Mouse (Mus musculus) frontal cortex, postnatal 36 days (tissue): Measurements from ENCODE around the gene Ppp2r5c.

Experiments used
- DNase-seq, 2 experiments: peaks; one replicate each; pipeline ENCODE4 v3.0.0; 2022; ENCODE audit warnings: low spot score in 2 of 2

The Ppp2r5c gene

DNA sequence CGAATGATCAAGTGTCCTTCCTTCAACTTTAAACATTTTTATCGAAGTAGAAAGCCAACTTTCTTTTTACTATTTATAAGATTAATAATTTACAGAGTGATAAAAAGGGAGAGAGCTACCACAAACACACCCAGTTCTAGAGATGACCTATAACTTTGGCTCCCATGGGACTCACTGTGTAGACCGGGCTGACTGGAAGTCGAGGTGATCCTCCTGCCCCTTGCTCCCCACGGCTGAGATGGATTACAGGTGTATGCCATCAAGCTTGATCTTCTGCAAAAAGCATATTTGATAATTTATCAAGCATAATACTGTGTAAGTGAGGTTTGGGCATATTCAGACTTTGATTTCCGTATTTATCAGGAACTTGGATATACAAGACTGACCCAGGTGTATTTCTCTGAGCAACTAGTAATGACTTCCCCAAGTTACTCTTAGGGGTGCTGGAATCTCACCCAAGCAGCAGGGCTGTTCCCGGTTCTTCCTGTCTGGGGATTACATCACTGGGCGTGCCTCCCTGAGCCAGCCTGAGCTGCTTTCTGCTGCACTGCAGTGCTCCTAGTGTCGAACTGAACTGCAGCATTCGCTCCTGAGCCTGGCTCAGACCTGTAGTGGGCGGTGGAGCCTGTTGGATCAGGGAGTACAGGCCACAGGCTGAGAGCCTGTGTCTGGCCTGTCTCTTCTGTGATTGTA lies 161.7 kb downstream of the Ppp2r5c start:
- peak in 1 of 2 experiments; percentile 58 for DNase-seq

DNA sequence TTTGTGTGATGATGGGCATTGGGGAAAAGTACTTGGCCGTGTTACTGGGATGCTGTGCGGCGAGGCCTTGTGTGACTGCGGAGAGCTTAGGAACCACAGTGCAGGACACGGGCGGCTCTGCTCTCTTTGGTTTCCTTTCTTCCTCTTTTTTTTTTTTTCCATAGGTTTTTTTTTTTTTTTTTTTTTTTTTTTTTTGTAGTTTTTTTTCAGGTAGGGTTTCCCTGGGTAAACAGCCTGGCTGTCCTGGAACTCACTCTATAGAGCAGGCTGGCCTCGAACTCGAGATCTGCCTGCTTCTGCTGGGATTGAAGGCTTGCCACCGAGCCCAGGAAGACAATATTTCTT lies 162.2 kb downstream of the Ppp2r5c start:
- DNase-seq: no peak

DNA sequence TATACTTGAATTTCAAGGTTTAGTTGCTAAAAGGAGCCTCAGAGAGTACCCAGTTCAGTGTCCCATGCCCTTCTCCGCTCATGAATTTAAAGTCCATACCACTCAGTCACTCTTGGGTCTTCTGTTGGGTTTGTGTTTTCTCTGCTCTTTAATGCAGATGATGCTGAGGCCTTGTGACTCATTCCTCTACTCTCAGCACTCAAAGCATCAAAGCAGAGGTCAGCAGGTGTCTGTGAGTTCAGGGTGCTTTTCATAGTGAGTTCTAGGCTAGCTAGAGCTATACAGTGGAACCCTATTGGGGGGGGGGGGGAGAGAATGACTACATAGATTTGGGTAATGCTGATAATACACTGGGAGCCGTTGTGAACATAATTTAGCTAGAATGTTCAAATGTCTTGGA lies 163.8 kb downstream of the Ppp2r5c start:
- DNase-seq: no peak

DNA sequence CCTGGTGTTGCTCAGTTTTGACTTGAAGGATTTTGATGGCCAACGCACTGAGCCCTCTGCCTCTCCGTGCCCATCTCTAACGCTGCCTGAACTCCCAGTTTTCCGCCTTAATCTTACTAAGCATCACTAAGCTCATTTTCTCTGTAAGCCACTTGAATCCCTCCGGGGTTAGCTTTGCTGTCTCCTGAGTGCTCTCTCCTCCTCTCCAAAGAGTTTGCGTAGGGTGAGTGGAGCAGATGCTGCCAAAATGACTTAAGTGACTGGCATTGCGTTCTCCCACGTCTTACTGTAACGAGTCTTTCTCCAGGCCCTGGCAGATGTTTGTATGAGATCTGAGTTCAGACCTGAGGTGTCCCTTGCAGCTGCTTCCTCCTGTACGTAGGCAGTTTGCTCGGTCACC lies 183.1 kb downstream of the Ppp2r5c start:
- no peak for DNase-seq
